Mouse (Mus musculus) heart, postnatal 0 days (tissue): ENCODE data around the gene Birc5.

Experiments used
- CTCF ChIP-seq: IDR thresholded peaks from 2 replicates; pipeline ENCODE4 v1.5.1; 2016; ENCODE audit warnings: antibody characterized with exemption, control low read depth, low read depth
- EP300 ChIP-seq: IDR thresholded peaks from 2 replicates; pipeline ENCODE4 v1.6.1; 2016; ENCODE audit warnings: antibody characterized with exemption, low read depth

DNA sequence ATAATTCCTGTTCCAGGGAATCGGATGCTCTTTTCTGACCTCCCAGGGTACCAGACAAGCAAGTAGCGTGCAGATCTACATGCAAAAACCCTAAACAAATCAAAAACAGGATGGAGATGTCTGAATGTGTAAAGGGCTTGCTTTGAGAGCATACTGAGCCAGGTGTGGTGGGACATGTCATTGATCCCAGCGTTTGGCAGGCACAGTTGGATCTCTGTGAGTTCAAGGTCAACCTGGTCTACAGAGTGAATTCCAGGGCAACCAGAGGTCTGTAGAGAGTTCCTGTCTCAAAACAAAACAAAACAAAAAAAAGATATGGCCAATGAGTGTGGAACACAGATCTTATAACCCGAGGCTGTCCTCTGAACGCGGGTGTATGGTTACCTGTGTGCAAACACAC is 25.6 kb upstream of the Birc5 start:
- no peak for TF ChIP-seq CTCF
- no peak for TF ChIP-seq EP300
